Mouse (Mus musculus): ENCODE results near the gene Gm28048. TPM values are rescaled to one million over a fixed set of nuclear protein-coding genes. Genes with fewer than 3 reads are reported as not detected.

Gm28048 gene
- polyA plus RNA-seq, 1 experiment from 2014 or later: 3.0 TPM

Other genes starting within 250 kb of the Gm28048 start
- 1.9 and 2.7 TPM in 2 replicates for gene B3gnt2, start 121.1 kb downstream of the Gm28048 start, polyA plus RNA-seq (2016; fragmentation: Nextera tagmentation; extraction: Ambion mirVana)
- 2.9 and 3.2 TPM in 2 replicates for gene Zrsr1, start 10.1 kb downstream of the Gm28048 start, polyA plus RNA-seq (2016; fragmentation: Nextera tagmentation; extraction: Ambion mirVana)
- 385 and 427 TPM in 2 replicates for gene Commd1, start 292 bp upstream of the Gm28048 start, polyA plus RNA-seq (2016; fragmentation: Nextera tagmentation; extraction: Ambion mirVana)
- 396 and 436 TPM in 2 replicates for gene Cct4, start 8.4 kb upstream of the Gm28048 start, polyA plus RNA-seq (2016; fragmentation: Nextera tagmentation; extraction: Ambion mirVana)
- 1.6 and 3.1 TPM in 2 replicates for gene Fam161a, start 25.4 kb upstream of the Gm28048 start, polyA plus RNA-seq (2016; fragmentation: Nextera tagmentation; extraction: Ambion mirVana)